In genomic region chr19:46618322-46618721, GRCm38 (mm10) we compare ENCODE assay signal across 13 mouse cellular contexts. TPM values are rescaled to one million over a fixed set of nuclear protein-coding genes. Genes with fewer than 3 reads are reported as not detected.
A peak's percentile ranks its signal among the peaks of the same experiment; 100 is the strongest.
DNase-seq lines count a peak whose midpoint lies in the region; ATAC-seq and TF ChIP-seq lines count a peak whose summit lies in the region.
"Had no signal": no experiment of that assay in that cellular context is flagged by ENCODE, and none has a peak within 500 bp of the region (broad histone marks: within the 10 kb centered on the region; RNA-seq: fewer than 3 reads in every experiment).

No protein-coding gene starts in this region.

- intact Hi-C loops in gastrocnemius, adult 2 months (cut with DNase I), result no loop called here
- intact Hi-C loops in gastrocnemius, postnatal 14 days (cut with DNase I; ENCODE audit: low total_unique reads), result no loop called here

- H3K27ac ChIP-seq in gastrocnemius, adult 2 months, result peak overlapping the region; percentile 95
- H3K27ac ChIP-seq in midbrain, embryonic 10.5 days (replicated peaks), result peak overlapping the region; percentile 49
- no peak overlapping the region for H3K27ac ChIP-seq in midbrain, embryonic 16.5 days (ENCODE audit: low read length)
- no peak overlapping the region for H3K27ac ChIP-seq in hindbrain, postnatal 0 days

- peaks cover 54% of the 10 kb centered on the region for H3K4me1 ChIP-seq in midbrain, embryonic 10.5 days
- peaks cover 27% of the 10 kb centered on the region for H3K4me1 ChIP-seq in midbrain, embryonic 16.5 days (ENCODE audit: control insufficient read depth, insufficient read depth, low read length)
- H3K4me1 ChIP-seq in hindbrain, postnatal 0 days (ENCODE audit: insufficient read depth, low read length), result peaks cover 19% of the 10 kb centered on the region; the same call in 1 of the 2 replicates

- no peak for DNase-seq in gastrocnemius, adult 2 months
- no peak for DNase-seq in gastrocnemius, postnatal 14 days
- no peak for DNase-seq in midbrain, embryonic 10.5 days (ENCODE audit: low spot score)
- peak; percentile 16 for DNase-seq in hindbrain, postnatal 0 days (ENCODE audit: low spot score)
- peak; percentile 78 for DNase-seq in naive thymus-derived CD4-positive, alpha-beta T cell, adult 2 months (ENCODE audit: low read depth)
- no peak for DNase-seq in urinary bladder, adult 2 months (ENCODE audit: low spot score)
- DNase-seq: cerebellum, adult 11 months; kidney, adult 9 months; right cerebral cortex, postnatal 25 days had no signal

- no peak overlapping the region for H3K4me3 ChIP-seq in gastrocnemius, adult 2 months
- no peak overlapping the region for H3K4me3 ChIP-seq in midbrain, embryonic 10.5 days
- H3K4me3 ChIP-seq in midbrain, embryonic 16.5 days (ENCODE audit: low read depth, low read length), result no peak overlapping the region
- no peak overlapping the region for H3K4me3 ChIP-seq in hindbrain, postnatal 0 days (ENCODE audit: low read length)
- H3K4me3 ChIP-seq: erythroblast, embryonic 14.5 days; myocyte had no signal

- no peak for TF ChIP-seq CTCF in gastrocnemius, adult 2 months (IDR thresholded peaks at IDR 0.05)
- TF ChIP-seq CTCF in hindbrain, postnatal 0 days (IDR thresholded peaks at IDR 0.05; ENCODE audit: low read depth), result no peak

- no peak overlapping the region for H3K9ac ChIP-seq in midbrain, embryonic 16.5 days (ENCODE audit: low read depth, low read length)
- H3K9ac ChIP-seq in hindbrain, postnatal 0 days (replicated peaks; ENCODE audit: low read length), result no peak overlapping the region

- ATAC-seq in midbrain, embryonic 16.5 days, result no peak
- ATAC-seq in hindbrain, postnatal 0 days, result no peak
- ATAC-seq in inflammation-experienced regulatory T-cells, adult 6 months, result no peak

- H3K27me3 ChIP-seq in midbrain, embryonic 10.5 days (ENCODE audit: low read depth, poor library complexity, severe bottlenecking), result no peaks in the 10 kb centered on the region
- no peaks in the 10 kb centered on the region for H3K27me3 ChIP-seq in midbrain, embryonic 16.5 days (ENCODE audit: control insufficient read depth, insufficient read depth, low read depth, low read length)
- no peaks in the 10 kb centered on the region for H3K27me3 ChIP-seq in hindbrain, postnatal 0 days (ENCODE audit: insufficient read depth, low read length)

- no peak overlapping the region for H3K4me2 ChIP-seq in midbrain, embryonic 16.5 days (ENCODE audit: low read length)
- H3K4me2 ChIP-seq in hindbrain, postnatal 0 days (ENCODE audit: low read depth, low read length), result no peak overlapping the region

- H3K36me3 ChIP-seq in midbrain, embryonic 10.5 days, result peaks cover 21% of the 10 kb centered on the region
- H3K36me3 ChIP-seq in midbrain, embryonic 16.5 days (ENCODE audit: control insufficient read depth, insufficient read depth, low read length), result no peaks in the 10 kb centered on the region
- H3K36me3 ChIP-seq in hindbrain, postnatal 0 days (ENCODE audit: insufficient read depth, low read length), result peaks cover 7% of the 10 kb centered on the region; the same call in 1 of the 2 replicates

- 70% methylated on average over 9 of the region's 9 CpGs for WGBS in midbrain, embryonic 10.5 days
- 49% methylated on average over 9 of the region's 9 CpGs for WGBS in midbrain, embryonic 16.5 days
- 53% methylated on average over 9 of the region's 9 CpGs for WGBS in hindbrain, postnatal 0 days

- H3K9me3 ChIP-seq in midbrain, embryonic 10.5 days (replicated peaks), result no peaks in the 10 kb centered on the region
- no peaks in the 10 kb centered on the region for H3K9me3 ChIP-seq in midbrain, embryonic 16.5 days (replicated peaks; ENCODE audit: control insufficient read depth, low read length, poor library complexity, severe bottlenecking)
- H3K9me3 ChIP-seq in hindbrain, postnatal 0 days (ENCODE audit: low read length), result no peaks in the 10 kb centered on the region

RNA-seq across cellular contexts. Expression of gene Wbp1l, which starts 19.4 kb away (rescaled TPM):
- total RNA-seq in gastrocnemius, adult 2 months (2021), result 100 to 1,000 TPM in 1 of 2 experiments, 10 to 100 TPM in 1; 65.4 to 101 TPM
- total RNA-seq in gastrocnemius, postnatal 14 days (2021), result 10 to 100 TPM; 30.4 to 38.5 TPM
- 45.7 and 51.8 TPM in 2 replicates for polyA plus RNA-seq in midbrain, embryonic 10.5 days (2016; fragmentation: Nextera tagmentation; extraction: Ambion mirVana)
- 34.0 and 34.8 TPM in 2 replicates for polyA plus RNA-seq in midbrain, embryonic 16.5 days (2015; fragmentation: Nextera tagmentation; extraction: Ambion mirVana)
- 52.3 and 56.9 TPM in 2 replicates for total RNA-seq in hindbrain, postnatal 0 days (2014; rRNA removed)
- 30.3 and 31.6 TPM in 2 replicates for polyA plus RNA-seq in hindbrain, postnatal 0 days (2015; fragmentation: Nextera tagmentation; extraction: Ambion mirVana)
- polyA plus RNA-seq in inflammation-experienced regulatory T-cells, adult 6 months (2017; shearing (Covaris generic)), result 10 to 100 TPM; 16.4 to 19.4 (median 16.5) TPM
- polyA plus RNA-seq in urinary bladder, adult 2 months (2012; rRNA removed), result 60.0 and 70.2 TPM in 2 replicates

RNA-seq across cellular contexts. Expression of gene Sfxn2, which starts 45.2 kb away (rescaled TPM):
- 1 to 10 TPM; 3.2 to 3.7 TPM for total RNA-seq in gastrocnemius, adult 2 months (2021)
- 1 to 10 TPM; 2.8 to 3.4 TPM for total RNA-seq in gastrocnemius, postnatal 14 days (2021)
- 17.0 and 18.1 TPM in 2 replicates for polyA plus RNA-seq in midbrain, embryonic 10.5 days (2016; fragmentation: Nextera tagmentation; extraction: Ambion mirVana)
- polyA plus RNA-seq in midbrain, embryonic 16.5 days (2015; fragmentation: Nextera tagmentation; extraction: Ambion mirVana), result 9.7 and 12.8 TPM in 2 replicates
- 8.1 and 10.2 TPM in 2 replicates for total RNA-seq in hindbrain, postnatal 0 days (2014; rRNA removed)
- 12.0 and 13.0 TPM in 2 replicates for polyA plus RNA-seq in hindbrain, postnatal 0 days (2015; fragmentation: Nextera tagmentation; extraction: Ambion mirVana)
- polyA plus RNA-seq in inflammation-experienced regulatory T-cells, adult 6 months (2017; shearing (Covaris generic)), result 1 to 10 TPM; 3.8 to 9.2 (median 8.7) TPM
- polyA plus RNA-seq in urinary bladder, adult 2 months (2012; rRNA removed), result 5.8 and 7.5 TPM in 2 replicates

RNA-seq across cellular contexts. Expression of gene Arl3, which starts 45.3 kb away (rescaled TPM):
- total RNA-seq in gastrocnemius, adult 2 months (2021), result 10 to 100 TPM; 64.0 to 67.7 TPM
- 10 to 100 TPM; 47.1 to 56.5 TPM for total RNA-seq in gastrocnemius, postnatal 14 days (2021)
- polyA plus RNA-seq in midbrain, embryonic 10.5 days (2016; fragmentation: Nextera tagmentation; extraction: Ambion mirVana), result 207 and 216 TPM in 2 replicates
- polyA plus RNA-seq in midbrain, embryonic 16.5 days (2015; fragmentation: Nextera tagmentation; extraction: Ambion mirVana), result 213 and 226 TPM in 2 replicates
- 66.2 and 71.1 TPM in 2 replicates for total RNA-seq in hindbrain, postnatal 0 days (2014; rRNA removed)
- 220 and 224 TPM in 2 replicates for polyA plus RNA-seq in hindbrain, postnatal 0 days (2015; fragmentation: Nextera tagmentation; extraction: Ambion mirVana)
- 10 to 100 TPM; 25.9 to 27.1 (median 26.8) TPM for polyA plus RNA-seq in inflammation-experienced regulatory T-cells, adult 6 months (2017; shearing (Covaris generic))
- 93.7 and 103 TPM in 2 replicates for polyA plus RNA-seq in urinary bladder, adult 2 months (2012; rRNA removed)

RNA-seq across cellular contexts. Expression of gene Cyp17a1, which starts 54.6 kb away (rescaled TPM):
- total RNA-seq in gastrocnemius, adult 2 months (2021), result not detected
- not detected for total RNA-seq in gastrocnemius, postnatal 14 days (2021)
- not detected in 2 replicates for polyA plus RNA-seq in midbrain, embryonic 10.5 days (2016; fragmentation: Nextera tagmentation; extraction: Ambion mirVana)
- polyA plus RNA-seq in midbrain, embryonic 16.5 days (2015; fragmentation: Nextera tagmentation; extraction: Ambion mirVana), result not detected in 2 replicates
- total RNA-seq in hindbrain, postnatal 0 days (2014; rRNA removed), result not detected in 2 replicates
- not detected in 2 replicates for polyA plus RNA-seq in hindbrain, postnatal 0 days (2015; fragmentation: Nextera tagmentation; extraction: Ambion mirVana)
- under 1 TPM in 1 of 3 experiments, not detected in 2; 0.52 TPM for polyA plus RNA-seq in inflammation-experienced regulatory T-cells, adult 6 months (2017; shearing (Covaris generic))
- polyA plus RNA-seq in urinary bladder, adult 2 months (2012; rRNA removed), result not detected in 2 replicates
- polyA plus RNA-seq: erythroblast, embryonic 14.5 days; myocyte had no signal

Comparison
In these comparisons a context has a peak if more than half of its experiments do, and no peak if none do; other contexts are left out.
1. H3K27ac ChIP-seq: peak in gastrocnemius, adult 2 months (single experiment) and midbrain, embryonic 10.5 days (single experiment); none in midbrain, embryonic 16.5 days (single experiment) and hindbrain, postnatal 0 days (single experiment).
2. DNase-seq: peak in hindbrain, postnatal 0 days (single experiment) and naive thymus-derived CD4-positive, alpha-beta T cell, adult 2 months (single experiment); none in gastrocnemius, adult 2 months (single experiment), gastrocnemius, postnatal 14 days (single experiment), midbrain, embryonic 10.5 days (single experiment) and urinary bladder, adult 2 months (single experiment).